Mouse (Mus musculus) A20 (cell line): ENCODE results near the gene Ms4a8a.
"Not testable (repeated sequence)": the region's sequence is repeated elsewhere in the genome, so short reads cannot be mapped to it uniquely, and the experiment has no call there.

Experiments used
- DNase-seq: peaks from one replicate; pipeline ENCODE4 v3.0.0-alpha.2; 2011; ENCODE audit warnings: low read depth, low spot score

The Ms4a8a gene

GRCm38 (mm10) chr19:11080934-11081333 is at the start of gene Ms4a8a:
Gene Ms4a8a (minus strand): TSS chr19:11081102.
- no peak for DNase-seq

GRCm38 (mm10) chr19:11129702-11130101 is 48.8 kb upstream of the Ms4a8a start:
- no peak for DNase-seq

- DNase-seq = not testable (repeated sequence)
Measured at GRCm38 (mm10) chr19:11121016-11121420, 40.1 kb upstream of the Ms4a8a start.

- peak; percentile 55 for DNase-seq
Measured at GRCm38 (mm10) chr19:11119338-11119737, 38.4 kb upstream of the Ms4a8a start.

GRCm38 (mm10) chr19:11107746-11108145 is 26.8 kb upstream of the Ms4a8a start:
- DNase-seq = no peak

- DNase-seq = no peak
Measured at GRCm38 (mm10) chr19:11101880-11102279, 21.0 kb upstream of the Ms4a8a start.

- no peak for DNase-seq
Measured at GRCm38 (mm10) chr19:11098401-11098800, 17.5 kb upstream of the Ms4a8a start.

- peak; percentile 39 for DNase-seq
Measured at GRCm38 (mm10) chr19:11092131-11092530, 11.2 kb upstream of the Ms4a8a start.

- no peak for DNase-seq
Measured at GRCm38 (mm10) chr19:11070364-11070763, 10.5 kb downstream of the Ms4a8a start.

- peak; percentile 43 for DNase-seq
Measured at GRCm38 (mm10) chr19:11065202-11065875, 15.6 kb downstream of the Ms4a8a start.

- DNase-seq = peak; percentile 25
Measured at GRCm38 (mm10) chr19:11060900-11061299, 20.0 kb downstream of the Ms4a8a start.

GRCm38 (mm10) chr19:11059967-11060366 is 20.9 kb downstream of the Ms4a8a start:
- peak; percentile 78 for DNase-seq

GRCm38 (mm10) chr19:11055700-11056099 is 25.2 kb downstream of the Ms4a8a start:
- DNase-seq = peak; percentile 35

GRCm38 (mm10) chr19:11053277-11053676 is 27.6 kb downstream of the Ms4a8a start:
- DNase-seq = no peak

- no peak for DNase-seq
Measured at GRCm38 (mm10) chr19:11052877-11053276, 28.0 kb downstream of the Ms4a8a start.

- peak; percentile 75 for DNase-seq
Measured at GRCm38 (mm10) chr19:11050286-11050685, 30.6 kb downstream of the Ms4a8a start.

GRCm38 (mm10) chr19:11049426-11049825 is 31.5 kb downstream of the Ms4a8a start:
- DNase-seq = no peak

GRCm38 (mm10) chr19:11048503-11048902 is 32.4 kb downstream of the Ms4a8a start:
- DNase-seq = no peak

- DNase-seq = peak; percentile 53
Measured at GRCm38 (mm10) chr19:11048009-11048408, 32.9 kb downstream of the Ms4a8a start.

- peak; percentile 83 for DNase-seq
Measured at GRCm38 (mm10) chr19:11044996-11045711, 35.7 kb downstream of the Ms4a8a start.

GRCm38 (mm10) chr19:11044671-11044995 is 36.3 kb downstream of the Ms4a8a start:
- DNase-seq = no peak

GRCm38 (mm10) chr19:11037570-11037969 is 43.3 kb downstream of the Ms4a8a start:
- DNase-seq = no peak

GRCm38 (mm10) chr19:11022382-11022781 is 58.5 kb downstream of the Ms4a8a start:
- no peak for DNase-seq
